Mouse (Mus musculus) lung, adult 2 months (tissue): ENCODE results near the gene Trim30b.
"Not testable (repeated sequence)": the region's sequence is repeated elsewhere in the genome, so short reads cannot be mapped to it uniquely, and the experiment has no call there.

Source experiments
- CTCF ChIP-seq: fragments of 200-500 bp; IDR thresholded peaks from 2 replicates; pipeline ENCODE4 v1.5.1; 2011; ENCODE audit warnings: mild to moderate bottlenecking, low read length, control low read depth; ENCODE audit not compliant: insufficient read depth
- POLR2A ChIP-seq: fragments of 200-500 bp; IDR thresholded peaks from 2 replicates; pipeline ENCODE4 v1.6.1; 2011; ENCODE audit warnings: low read depth, mild to moderate bottlenecking, control low read depth, low read length, borderline replicate concordance; ENCODE audit errors: extremely low read depth

DNA sequence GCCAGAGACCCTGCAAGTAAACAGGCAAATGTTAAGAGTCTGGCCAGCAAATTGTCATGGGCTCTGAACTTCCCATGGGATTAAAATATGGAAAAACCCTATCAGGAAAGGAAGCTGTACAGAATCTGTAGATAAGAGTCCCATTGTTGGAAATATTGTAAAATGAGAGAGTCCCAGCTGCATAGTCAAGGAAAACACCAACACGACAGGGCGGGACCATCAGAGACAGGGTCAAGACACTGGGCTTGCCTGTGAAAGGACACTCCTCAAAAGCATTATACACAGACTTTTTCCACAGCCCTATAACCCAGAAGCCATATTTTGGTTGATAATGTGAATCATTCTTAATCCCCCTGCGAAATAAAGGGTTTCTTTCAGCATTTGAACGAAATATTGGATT, 28.9 kb downstream of the Trim30b start:
- not testable (repeated sequence) for TF ChIP-seq CTCF, POLR2A
